Mouse (Mus musculus): ENCODE measurements around the gene Acadm. TPM values are rescaled to one million over a fixed set of nuclear protein-coding genes. Genes with fewer than 3 reads are reported as not detected.

Gene Acadm
- total and polyA plus RNA-seq, 3 experiments, result 78.5 to 224 (median 199) TPM

DNA sequence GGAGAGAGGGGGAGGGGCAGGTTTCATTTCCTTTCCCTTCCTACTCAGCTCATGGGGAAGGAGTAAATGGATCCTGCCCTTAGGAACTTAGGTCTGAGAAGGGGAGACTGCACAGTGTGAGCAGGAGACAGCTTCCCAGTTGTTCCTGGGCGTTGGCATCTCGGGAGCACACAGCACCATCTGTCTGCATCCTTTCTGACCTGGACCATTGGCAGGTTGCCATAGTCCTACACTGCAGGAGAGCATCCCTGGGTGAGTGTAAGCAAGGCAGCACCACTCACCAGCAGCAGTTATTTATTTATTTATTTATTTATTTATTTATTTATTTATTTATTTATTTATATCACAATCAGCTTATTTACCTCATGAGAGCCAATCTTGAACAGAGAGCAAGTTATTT lies 16.5 kb upstream of the Acadm start:
- Histone ChIP-seq H3K4me1 (ENCODE audit: control insufficient read depth in 1 of 2, insufficient read depth in 2 of 2) (peaks cover 8 to 58% of the 10 kb centered on the region in 2 experiments), H3K9ac (ENCODE audit: insufficient read depth, low read depth) (no peak overlapping the region), H3K79me2 (replicated peaks; ENCODE audit: control insufficient read depth, extremely low read depth, insufficient read depth, poor library complexity, severe bottlenecking) (no peaks in the 10 kb centered on the region), H3K9me3 (replicated peaks; ENCODE audit: low read length) (peaks cover 16% of the 10 kb centered on the region), H3K36me3 (replicated peaks in 1 of 2; ENCODE audit: control insufficient read depth in 1 of 2, insufficient read depth in 1 of 2, low read length in 1 of 2) (no peaks in the 10 kb centered on the region), H3K4me2 (ENCODE audit: insufficient read depth, low read depth, poor library complexity, severe bottlenecking) (no peak overlapping the region), H3K4me3 (replicated peaks in 1 of 3; ENCODE audit: low read depth in 2 of 3, low read length in 2 of 3, poor library complexity in 1 of 3) (no peak overlapping the region), H3K27ac (ENCODE audit: insufficient read depth, low read depth) (no peak overlapping the region), H3K27me3 (replicated peaks) (no peaks in the 10 kb centered on the region)
- DNase-seq (ENCODE audit: extremely low read depth), result no peak
- TF ChIP-seq E2F4 (IDR thresholded peaks at IDR 0.05; ENCODE audit: insufficient replicate concordance, low read depth, low read length), result no peak
- TF ChIP-seq BHLHE40 (IDR thresholded peaks at IDR 0.05; ENCODE audit: low read depth, low read length), result no peak
- TF ChIP-seq MXI1 (IDR thresholded peaks at IDR 0.05; ENCODE audit: low read depth, low read length), result no peak
- TF ChIP-seq RCOR1 (conservative IDR thresholded peaks at IDR 0.05; ENCODE audit: low read depth, low read length), result no peak
- no peak for TF ChIP-seq USF1 (IDR thresholded peaks at IDR 0.05; ENCODE audit: low read depth, low read length)
- no peak for TF ChIP-seq USF2 (conservative IDR thresholded peaks at IDR 0.05; ENCODE audit: low read depth, low read length)
- TF ChIP-seq POLR2A (IDR thresholded peaks at IDR 0.05; ENCODE audit: low read depth, low read length), result no peak
- TF ChIP-seq NELFE (IDR thresholded peaks at IDR 0.05; ENCODE audit: low read depth, low read length), result no peak
- TF ChIP-seq PAX5 (IDR thresholded peaks at IDR 0.05; ENCODE audit: low read length), result no peak
- no peak for TF ChIP-seq GABPA (IDR thresholded peaks at IDR 0.05; ENCODE audit: insufficient replicate concordance, low read depth, low read length)
- TF ChIP-seq CTCF (conservative IDR thresholded peaks at IDR 0.05 in 1 of 2, IDR thresholded peaks at IDR 0.05 in 1 of 2; ENCODE audit: low read depth in 2 of 2, low read length in 2 of 2), result no peak
- TF ChIP-seq JUND (conservative IDR thresholded peaks at IDR 0.05; ENCODE audit: low read depth, low read length), result no peak
- TF ChIP-seq MAFK (IDR thresholded peaks at IDR 0.05; ENCODE audit: insufficient replicate concordance, low read length), result no peak; the same call in 1 of the 2 replicates
- in situ Hi-C loops (cut with MboI; ENCODE audit: low pct_ligation_motif_present, low pct_unique_long_range_greater_than_20kb, low sequenced_read_pairs), result loop anchor here (5.0 to 10.0 kb wide), 2 partner anchors 266 to 614 kb away; no protein-coding TSS in a partner anchor
- dilution Hi-C loops (cut with MboI; ENCODE audit: extremely low pct_ligation_motif_present, extremely low pct_unique_long_range_greater_than_20kb, low sequenced_read_pairs), result no loop called here

DNA sequence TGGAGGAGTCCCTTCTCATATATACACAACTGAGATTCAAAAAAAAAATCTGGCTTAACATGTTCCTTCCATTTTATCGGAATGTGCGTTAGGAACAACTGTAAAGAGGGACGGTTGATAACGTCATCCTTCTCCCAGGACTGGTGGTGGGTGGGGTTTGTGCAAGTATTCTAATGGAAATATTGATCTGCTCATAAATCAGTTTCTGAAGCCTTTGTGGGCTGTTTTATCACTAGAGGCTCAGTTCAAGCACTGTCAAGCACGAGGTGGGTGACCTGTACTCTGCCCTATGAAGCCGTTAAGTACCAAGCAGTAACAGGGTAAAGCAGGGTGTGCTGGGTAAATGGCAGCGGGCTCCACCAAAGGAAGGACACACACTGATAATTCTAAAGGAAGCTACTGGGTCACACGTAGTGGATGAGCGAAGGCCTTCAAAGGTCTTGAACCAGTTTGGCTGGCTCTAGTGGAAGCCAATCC lies 15.3 kb upstream of the Acadm start:
- dilution Hi-C loops (cut with MboI; ENCODE audit: extremely low pct_ligation_motif_present, extremely low pct_unique_long_range_greater_than_20kb, low sequenced_read_pairs), result no loop called here
- Histone ChIP-seq H3K27ac (ENCODE audit: insufficient read depth, low read depth) (no peak overlapping the region), H3K79me2 (replicated peaks; ENCODE audit: control insufficient read depth, extremely low read depth, insufficient read depth, poor library complexity, severe bottlenecking) (no peaks in the 10 kb centered on the region), H3K36me3 (replicated peaks in 1 of 2; ENCODE audit: control insufficient read depth in 1 of 2, insufficient read depth in 1 of 2, low read length in 1 of 2) (no peaks in the 10 kb centered on the region), H3K9ac (ENCODE audit: insufficient read depth, low read depth) (no peak overlapping the region), H3K4me3 (replicated peaks in 1 of 3; ENCODE audit: low read depth in 2 of 3, low read length in 2 of 3, poor library complexity in 1 of 3) (no peak overlapping the region), H3K9me3 (replicated peaks; ENCODE audit: low read length) (peaks cover 16% of the 10 kb centered on the region), H3K4me2 (ENCODE audit: insufficient read depth, low read depth, poor library complexity, severe bottlenecking) (no peak overlapping the region), H3K4me1 (ENCODE audit: control insufficient read depth in 1 of 2, insufficient read depth in 2 of 2) (peaks cover 8 to 60% of the 10 kb centered on the region in 2 experiments), H3K27me3 (replicated peaks) (no peaks in the 10 kb centered on the region)
- DNase-seq (ENCODE audit: extremely low read depth), result no peak
- in situ Hi-C loops (cut with MboI; ENCODE audit: low pct_ligation_motif_present, low pct_unique_long_range_greater_than_20kb, low sequenced_read_pairs), result loop anchor here (5.0 to 10.0 kb wide), 2 partner anchors 268 to 615 kb away; no protein-coding TSS in a partner anchor
- TF ChIP-seq IRF4 (IDR thresholded peaks at IDR 0.05; ENCODE audit: low read depth, low read length) (no peak), HCFC1 (IDR thresholded peaks at IDR 0.05; ENCODE audit: low read depth, low read length) (no peak), MAFK (IDR thresholded peaks at IDR 0.05; ENCODE audit: insufficient replicate concordance, low read length) (no peak), MAX (IDR thresholded peaks at IDR 0.05; ENCODE audit: low read length) (no peak), NELFE (IDR thresholded peaks at IDR 0.05; ENCODE audit: low read depth, low read length) (no peak), USF1 (IDR thresholded peaks at IDR 0.05; ENCODE audit: low read depth, low read length) (no peak), EP300 (IDR thresholded peaks at IDR 0.05; ENCODE audit: low read length) (no peak), UBTF (IDR thresholded peaks at IDR 0.05; ENCODE audit: low read depth, low read length) (no peak), USF2 (conservative IDR thresholded peaks at IDR 0.05; ENCODE audit: low read depth, low read length) (no peak), RAD21 (IDR thresholded peaks at IDR 0.05; ENCODE audit: low read depth, low read length) (no peak), PAX5 (IDR thresholded peaks at IDR 0.05; ENCODE audit: low read length) (no peak), JUND (conservative IDR thresholded peaks at IDR 0.05; ENCODE audit: low read depth, low read length) (no peak), SMC3 (IDR thresholded peaks at IDR 0.05; ENCODE audit: low read depth, low read length) (no peak), TBP (conservative IDR thresholded peaks at IDR 0.05; ENCODE audit: low read depth, low read length) (no peak), POLR2A (IDR thresholded peaks at IDR 0.05; ENCODE audit: low read depth, low read length) (no peak), TCF12 (IDR thresholded peaks at IDR 0.05; ENCODE audit: low read depth, low read length) (no peak), NRF1 (IDR thresholded peaks at IDR 0.05; ENCODE audit: low read depth, low read length) (no peak), JUN (IDR thresholded peaks at IDR 0.05; ENCODE audit: insufficient read depth, low read depth, low read length) (no peak)
